ENCODE assay signal across 7 mouse cellular contexts in the genomic region with DNA sequence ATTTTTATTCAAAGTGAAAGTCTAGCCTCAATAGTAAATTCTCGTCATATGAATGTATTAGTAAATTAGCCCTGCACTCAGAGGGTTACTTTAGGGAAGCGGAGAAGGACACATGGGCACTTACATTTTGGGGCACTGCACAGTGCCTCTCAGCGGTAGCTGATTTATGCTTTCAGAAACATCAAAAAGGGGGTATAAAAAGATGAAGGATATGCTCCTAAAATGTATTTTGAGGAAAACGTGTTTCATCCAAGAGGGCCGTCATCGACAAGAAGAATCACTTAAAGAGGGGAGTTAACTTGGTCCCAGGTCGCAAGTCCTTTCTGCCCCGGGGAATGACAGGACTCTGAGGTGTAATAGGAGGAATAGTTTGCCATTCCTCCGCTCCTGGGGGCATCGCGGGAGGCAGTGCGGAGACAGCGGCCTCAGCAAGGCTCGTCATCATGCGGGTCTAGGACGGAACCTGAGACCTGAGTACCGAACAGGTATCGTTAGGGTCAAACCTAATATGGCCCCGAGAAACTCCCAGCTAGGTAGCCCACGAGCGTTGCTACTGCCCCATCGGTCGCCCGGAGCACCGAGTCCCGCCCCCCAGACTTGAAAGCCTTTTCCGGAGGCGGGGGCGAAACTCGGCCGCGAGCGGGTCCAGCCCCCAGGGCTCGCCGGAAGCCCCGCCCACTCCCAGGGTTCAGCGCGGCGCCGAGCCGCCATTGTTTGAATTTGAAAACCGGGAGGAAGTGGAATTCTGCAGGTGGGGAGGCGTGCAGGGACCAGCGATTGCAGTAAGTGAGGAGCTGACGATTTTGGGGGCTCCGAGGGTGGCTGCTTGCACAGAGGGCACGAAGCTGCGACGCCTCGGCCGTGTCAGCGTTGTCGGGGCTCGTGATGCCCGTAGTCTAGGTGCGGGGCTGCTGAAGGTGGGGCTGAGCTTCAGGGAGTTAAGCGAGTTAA. TPM values are rescaled to one million over a fixed set of nuclear protein-coding genes. Genes with fewer than 3 reads are reported as not detected.
A peak's percentile ranks its signal among the peaks of the same experiment; 100 is the strongest.
DNase-seq lines count a peak whose midpoint lies in the region; ATAC-seq and TF ChIP-seq lines count a peak whose summit lies in the region.

A gene (plus strand): TSS at position 710 of the 951 bp plus-strand sequence.

- no peaks in the 10 kb centered on the region for H3K4me1 ChIP-seq in intestine, postnatal 0 days (replicated peaks; ENCODE audit: control insufficient read depth, insufficient read depth, low read length)
- H3K4me1 ChIP-seq in midbrain, embryonic 12.5 days = peaks cover 3% of the 10 kb centered on the region; the same call in 1 of the 2 replicates
- H3K4me1 ChIP-seq in small intestine, adult 2 months (ENCODE audit: control insufficient read depth, insufficient read depth, insufficient read length, low read length) = no peaks in the 10 kb centered on the region

- no peaks in the 10 kb centered on the region for H3K27me3 ChIP-seq in intestine, postnatal 0 days (replicated peaks; ENCODE audit: control insufficient read depth, insufficient read depth, low read length)
- H3K27me3 ChIP-seq in midbrain, embryonic 12.5 days = no peaks in the 10 kb centered on the region
- no peaks in the 10 kb centered on the region for H3K27me3 ChIP-seq in small intestine, adult 2 months (ENCODE audit: control insufficient read depth, insufficient read depth, low read length)

- peak within 1 kb of the TSS; percentile 81 for H3K4me2 ChIP-seq in intestine, postnatal 0 days (replicated peaks; ENCODE audit: low read depth)
- H3K4me2 ChIP-seq in midbrain, embryonic 12.5 days (replicated peaks) = peak within 1 kb of the TSS; percentile 60

- no peaks in the 10 kb centered on the region for H3K9me3 ChIP-seq in intestine, postnatal 0 days (ENCODE audit: control insufficient read depth)
- no peaks in the 10 kb centered on the region for H3K9me3 ChIP-seq in midbrain, embryonic 12.5 days

- H3K9ac ChIP-seq in intestine, postnatal 0 days (ENCODE audit: low read depth, low read length) = peak within 1 kb of the TSS; percentile 51
- H3K9ac ChIP-seq in midbrain, embryonic 12.5 days (replicated peaks) = peak within 1 kb of the TSS; percentile 67

- DNase-seq in adrenal gland, adult 8-10 months = peak; percentile 85
- DNase-seq in embryo, embryonic 9.5 days (ENCODE audit: extremely low spot score) = peak; percentile 94
- DNase-seq in gonadal fat pad, adult 2 months (ENCODE audit: low read depth) = peak; percentile 22
- peak; percentile 92 for DNase-seq in left cerebral cortex, postnatal 4 days

- intact Hi-C loops in left cerebral cortex, postnatal 4 days (cut with DNase I) = no loop called here

- no peak for TF ChIP-seq CTCF in intestine, postnatal 0 days (IDR thresholded peaks at IDR 0.05; ENCODE audit: low read depth)
- TF ChIP-seq CTCF in small intestine, adult 2 months (IDR thresholded peaks at IDR 0.05; ENCODE audit: extremely low read depth, insufficient read length, insufficient replicate concordance, low read depth, low read length) = no peak

- peak within 1 kb of the TSS; percentile 35 for H3K27ac ChIP-seq in intestine, postnatal 0 days (ENCODE audit: low read depth, low read length)
- peak within 1 kb of the TSS; percentile 60 for H3K27ac ChIP-seq in midbrain, embryonic 12.5 days (replicated peaks)
- H3K27ac ChIP-seq in small intestine, adult 2 months (ENCODE audit: insufficient read depth, low read depth, low read length) = peak within 1 kb of the TSS; percentile 39

- peak; percentile 31; the same call in 1 of the 2 replicates for TF ChIP-seq POLR2A in small intestine, adult 2 months (IDR thresholded peaks at IDR 0.05; ENCODE audit: low read depth, low read length)

- H3K36me3 ChIP-seq in intestine, postnatal 0 days (ENCODE audit: control insufficient read depth, insufficient read depth) = peaks cover 6% of the 10 kb centered on the region; the same call in 1 of the 2 replicates
- peaks cover 11% of the 10 kb centered on the region; the same call in 1 of the 2 replicates for H3K36me3 ChIP-seq in midbrain, embryonic 12.5 days
- H3K36me3 ChIP-seq in small intestine, adult 2 months (ENCODE audit: control insufficient read depth, insufficient read depth, low read length) = peaks cover 3% of the 10 kb centered on the region

- H3K4me3 ChIP-seq in intestine, postnatal 0 days (ENCODE audit: low read depth, low read length) = peak within 1 kb of the TSS; percentile 69
- peak within 1 kb of the TSS; percentile 67 for H3K4me3 ChIP-seq in midbrain, embryonic 12.5 days
- peak within 1 kb of the TSS; percentile 98 for H3K4me3 ChIP-seq in small intestine, adult 2 months (ENCODE audit: low read depth, low read length)

- WGBS in intestine, postnatal 0 days = under 1% methylated on average over 57 of the region's 57 CpGs
- under 1% methylated on average over 57 of the region's 57 CpGs for WGBS in midbrain, embryonic 12.5 days
- WGBS in small intestine, adult 2 months = under 1% methylated on average over 57 of the region's 57 CpGs

- peak; percentile 96 for ATAC-seq in intestine, postnatal 0 days
- ATAC-seq in midbrain, embryonic 12.5 days (ENCODE audit: low FRiP score, low read depth) = peak; percentile 95

RNA-seq across cellular contexts. Expression of the gene that starts here (rescaled TPM):
- total RNA-seq in adrenal gland, adult 8-10 months (2022) = 1 to 10 TPM; 2.0 to 3.5 (median 2.6) TPM
- 0.12 and 0.19 TPM in 2 replicates for polyA plus RNA-seq in gonadal fat pad, adult 2 months (2012; rRNA removed)
- polyA plus RNA-seq in intestine, postnatal 0 days (2015; fragmentation: Nextera tagmentation; extraction: Ambion mirVana) = 13.4 and 16.9 TPM in 2 replicates
- 1 to 10 TPM; 5.4 to 5.8 TPM for total RNA-seq in left cerebral cortex, postnatal 4 days (2021)
- 51.8 and 73.5 TPM in 2 replicates for polyA plus RNA-seq in midbrain, embryonic 12.5 days (2016; fragmentation: Nextera tagmentation; extraction: Ambion mirVana)
- polyA plus RNA-seq in small intestine, adult 2 months (2012; rRNA removed) = 0.03 and 0.27 TPM in 2 replicates

Comparison
In these comparisons a context has a peak if more than half of its experiments do, and no peak if none do; other contexts are left out.
1. Peak in every context shown above with its lines: DNase-seq, ATAC-seq, H3K4me3 ChIP-seq and H3K27ac ChIP-seq.
2. RNA of the gene that starts here (polyA plus RNA-seq): 51.8 to 73.5 TPM in midbrain, embryonic 12.5 days and 13.4 to 16.9 TPM in intestine, postnatal 0 days; 0.03 to 0.27 TPM in small intestine, adult 2 months and 0.12 to 0.19 TPM in gonadal fat pad, adult 2 months; every median in the first group is over 10 times any median in the second.
3. Peak in DNase-seq in gonadal fat pad, adult 2 months; RNA of the gene not detected or under 1 TPM.
4. DNase-seq: peak in every context shown above with its lines; median percentile 94 in embryo, embryonic 9.5 days; 92 in left cerebral cortex, postnatal 4 days; 85 in adrenal gland, adult 8-10 months; 22 in gonadal fat pad, adult 2 months.